Mouse (Mus musculus): ENCODE data around the gene Osgin1. TPM values are rescaled to one million over a fixed set of nuclear protein-coding genes. Genes with fewer than 3 reads are reported as not detected.

Gene Osgin1
- polyA plus RNA-seq, 1 experiment from 2014 or later, result 0.23 TPM

DNA sequence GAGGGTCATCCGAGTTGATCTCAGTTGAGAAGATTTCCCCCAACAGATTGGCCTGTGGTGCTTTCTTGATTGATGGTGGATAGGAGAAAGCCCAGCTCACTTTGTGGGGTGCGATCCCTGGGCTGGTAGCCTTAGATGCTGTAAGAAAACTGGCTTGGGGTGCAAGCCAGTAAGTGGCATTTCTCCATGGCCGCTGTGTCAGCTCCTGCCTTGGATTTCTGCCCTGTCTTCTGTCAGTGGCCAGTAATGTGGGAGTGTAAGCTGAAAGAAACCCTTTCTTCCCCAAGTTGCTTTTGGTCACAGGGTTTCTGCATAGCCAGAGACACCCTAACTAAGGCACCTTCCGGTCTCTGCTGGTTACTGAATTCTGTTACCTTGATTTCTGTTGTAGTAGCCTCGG lies 22.1 kb downstream of the Osgin1 start:
- Histone ChIP-seq H3K27me3 (ENCODE audit: control insufficient read depth, insufficient read depth, low read length) (no peaks in the 10 kb centered on the region), H3K4me1 (replicated peaks; ENCODE audit: control insufficient read depth, insufficient read depth, low read length) (no peaks in the 10 kb centered on the region), H3K9me3 (ENCODE audit: control insufficient read depth, low read length) (no peaks in the 10 kb centered on the region), H3K36me3 (ENCODE audit: control insufficient read depth, insufficient read depth, low read length) (no peaks in the 10 kb centered on the region), H3K4me3 (ENCODE audit: low read depth, low read length) (no peak overlapping the region), H3K4me2 (replicated peaks; ENCODE audit: low read depth, low read length) (no peak overlapping the region), H3K27ac (ENCODE audit: low read depth, low read length) (no peak overlapping the region), H3K9ac (ENCODE audit: low read depth, low read length) (no peak overlapping the region)
- no peak for DNase-seq (ENCODE audit: low spot score)
- ATAC-seq (ENCODE audit: low FRiP score), result no peak
- 88% methylated on average over 5 of the region's 5 CpGs for WGBS

DNA sequence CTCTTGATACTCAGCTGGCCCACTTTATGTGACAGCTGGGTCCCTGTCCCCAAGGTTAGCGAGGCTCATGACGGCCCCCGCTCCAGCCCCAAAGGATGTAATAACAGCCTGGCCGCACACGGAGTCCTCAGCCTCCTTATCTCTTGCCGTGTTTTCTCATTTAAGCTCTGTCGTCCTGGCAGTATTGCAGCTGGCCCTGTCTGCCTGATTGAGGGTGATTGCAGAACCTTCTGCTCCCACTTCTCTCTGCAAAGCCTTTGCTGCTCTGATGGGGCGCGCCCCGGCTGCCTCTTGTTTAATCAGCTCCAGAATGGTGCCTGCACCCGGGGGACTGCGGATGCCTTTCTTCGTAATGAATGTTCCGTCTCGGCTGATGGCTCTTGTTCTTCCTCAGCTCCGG lies 25.8 kb downstream of the Osgin1 start:
- 37% methylated on average over 16 of the region's 16 CpGs for WGBS
- Histone ChIP-seq H3K4me3 (ENCODE audit: low read depth, low read length) (no peak overlapping the region), H3K9me3 (ENCODE audit: control insufficient read depth, low read length) (no peaks in the 10 kb centered on the region), H3K27me3 (ENCODE audit: control insufficient read depth, insufficient read depth, low read length) (no peaks in the 10 kb centered on the region; the same call in 1 of the 2 replicates), H3K4me1 (replicated peaks; ENCODE audit: control insufficient read depth, insufficient read depth, low read length) (peaks cover 3% of the 10 kb centered on the region; the same call in 1 of the 2 replicates), H3K27ac (ENCODE audit: low read depth, low read length) (peak overlapping the region; percentile 55), H3K4me2 (replicated peaks; ENCODE audit: low read depth, low read length) (no peak overlapping the region), H3K36me3 (ENCODE audit: control insufficient read depth, insufficient read depth, low read length) (no peaks in the 10 kb centered on the region), H3K9ac (ENCODE audit: low read depth, low read length) (no peak overlapping the region)
- ATAC-seq (ENCODE audit: low FRiP score) (peak; percentile 62), DNase-seq (ENCODE audit: low spot score) (peak; percentile 61)

DNA sequence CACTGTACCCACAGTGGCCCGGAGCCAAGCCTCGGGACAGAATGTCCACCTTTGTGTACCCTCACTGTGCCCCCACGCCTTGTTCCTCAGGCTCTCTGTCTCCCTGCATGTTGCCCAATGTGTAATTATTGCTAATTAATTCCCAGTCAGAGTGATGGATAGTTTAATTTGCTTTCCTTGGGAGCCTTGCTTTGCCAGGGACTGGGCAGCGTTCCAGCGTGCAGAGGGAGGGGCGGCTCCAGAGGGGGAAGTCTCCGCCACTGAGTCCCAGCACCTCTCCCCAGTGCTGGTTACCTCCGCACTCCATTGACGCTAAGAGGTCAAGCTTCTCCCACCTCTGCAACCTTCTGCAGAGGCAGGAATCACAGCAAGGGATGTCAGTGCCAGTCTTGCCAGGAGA lies 27.4 kb downstream of the Osgin1 start:
- ATAC-seq (ENCODE audit: low FRiP score) (0 out of 2 replicates have a peak, but pooled peaks have one; percentile 20), DNase-seq (ENCODE audit: low spot score) (no peak)
- no peak overlapping the region for H3K9ac ChIP-seq (ENCODE audit: low read depth, low read length)
- 64% methylated on average over 9 of the region's 9 CpGs for WGBS
- 0 out of 2 replicates have a peak overlapping the region, but pooled peaks have one; percentile 24 for H3K27ac ChIP-seq (ENCODE audit: low read depth, low read length)
- peaks cover 10% of the 10 kb centered on the region; the same call in 1 of the 2 replicates for H3K27me3 ChIP-seq (ENCODE audit: control insufficient read depth, insufficient read depth, low read length)
- H3K4me2 ChIP-seq (replicated peaks; ENCODE audit: low read depth, low read length), result no peak overlapping the region
- no peaks in the 10 kb centered on the region for H3K36me3 ChIP-seq (ENCODE audit: control insufficient read depth, insufficient read depth, low read length)
- peaks cover 11% of the 10 kb centered on the region for H3K4me1 ChIP-seq (replicated peaks; ENCODE audit: control insufficient read depth, insufficient read depth, low read length)
- H3K9me3 ChIP-seq (ENCODE audit: control insufficient read depth, low read length), result no peaks in the 10 kb centered on the region
- no peak overlapping the region for H3K4me3 ChIP-seq (ENCODE audit: low read depth, low read length)

DNA sequence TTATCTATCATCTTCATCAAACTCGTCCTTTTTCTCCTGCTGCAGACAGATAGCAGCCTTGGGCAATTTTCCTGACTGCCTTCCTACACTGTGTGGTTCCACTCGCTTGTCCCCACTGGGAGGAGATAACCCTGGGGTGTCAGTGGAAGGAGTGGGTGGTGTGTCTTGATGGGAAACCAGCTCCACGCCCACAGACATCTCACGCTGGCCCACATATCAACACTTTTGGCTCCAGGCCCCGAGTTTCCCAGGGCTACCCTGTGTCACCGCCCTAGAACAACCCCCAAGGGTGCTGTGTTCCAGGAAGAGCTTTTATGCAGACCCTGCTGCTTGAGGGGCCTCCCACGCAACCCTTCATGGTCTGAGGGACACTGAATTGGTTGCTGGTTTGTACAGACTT lies 29.8 kb downstream of the Osgin1 start:
- ATAC-seq (ENCODE audit: low FRiP score) (no peak), DNase-seq (ENCODE audit: low spot score) (no peak)
- Histone ChIP-seq H3K9me3 (ENCODE audit: control insufficient read depth, low read length) (no peaks in the 10 kb centered on the region), H3K36me3 (ENCODE audit: control insufficient read depth, insufficient read depth, low read length) (no peaks in the 10 kb centered on the region), H3K9ac (ENCODE audit: low read depth, low read length) (no peak overlapping the region), H3K27me3 (ENCODE audit: control insufficient read depth, insufficient read depth, low read length) (peaks cover 12% of the 10 kb centered on the region; the same call in 1 of the 2 replicates), H3K4me2 (replicated peaks; ENCODE audit: low read depth, low read length) (no peak overlapping the region), H3K27ac (ENCODE audit: low read depth, low read length) (no peak overlapping the region), H3K4me1 (replicated peaks; ENCODE audit: control insufficient read depth, insufficient read depth, low read length) (peaks cover 14% of the 10 kb centered on the region), H3K4me3 (ENCODE audit: low read depth, low read length) (no peak overlapping the region)
- WGBS, result 57% methylated on average over 7 of the region's 7 CpGs

DNA sequence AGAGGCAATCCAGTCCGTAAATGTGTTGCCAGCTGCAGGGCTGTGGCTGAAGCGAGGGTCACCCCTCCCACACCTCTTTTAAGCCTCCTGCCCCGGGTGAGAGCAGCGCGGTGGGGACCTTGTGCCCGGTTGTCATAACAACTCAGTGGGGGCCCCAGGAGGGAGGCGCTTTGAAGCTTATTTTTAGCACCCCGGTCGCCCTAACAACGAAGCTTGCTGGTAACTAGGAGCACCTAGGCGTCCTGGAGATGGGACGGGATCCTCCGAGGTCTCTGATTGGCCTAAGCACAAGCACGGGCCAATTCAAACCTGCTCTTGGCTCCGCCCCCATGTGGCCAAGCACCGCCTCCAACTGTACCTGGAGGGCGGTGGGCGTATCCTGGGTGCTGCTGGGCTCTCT lies 32.2 kb downstream of the Osgin1 start:
- WGBS, result 4% methylated on average over 18 of the region's 18 CpGs

DNA sequence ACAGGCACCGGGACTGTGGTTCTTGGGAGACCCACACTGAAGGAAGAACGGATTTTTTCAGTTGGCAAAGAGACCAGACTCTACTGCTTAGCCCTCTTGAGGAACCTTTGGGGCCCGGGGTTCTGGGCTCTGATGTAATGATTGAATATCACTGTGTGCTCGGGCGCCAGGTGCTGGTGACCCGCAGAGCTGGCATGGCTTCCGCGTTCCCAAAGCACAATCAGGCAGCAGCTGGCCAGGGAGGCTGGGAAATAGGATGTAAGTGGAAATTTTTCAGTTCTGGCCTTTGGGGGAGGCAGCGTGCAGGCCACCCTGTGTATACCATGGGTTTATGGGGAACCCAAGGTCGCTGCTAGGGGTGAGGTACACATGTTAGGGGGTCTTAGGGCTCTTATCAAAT lies 32.9 kb downstream of the Osgin1 start:
- H3K27me3 ChIP-seq (ENCODE audit: control insufficient read depth, insufficient read depth, low read length), result peaks cover 12% of the 10 kb centered on the region; the same call in 1 of the 2 replicates
- ATAC-seq (ENCODE audit: low FRiP score), result no peak
- no peak overlapping the region for H3K9ac ChIP-seq (ENCODE audit: low read depth, low read length)
- H3K4me3 ChIP-seq (ENCODE audit: low read depth, low read length), result no peak overlapping the region
- 0 out of 2 replicates have a peak overlapping the region, but pooled peaks have one; percentile 42 for H3K27ac ChIP-seq (ENCODE audit: low read depth, low read length)
- no peak overlapping the region for H3K4me2 ChIP-seq (replicated peaks; ENCODE audit: low read depth, low read length)
- 76% methylated on average over 10 of the region's 10 CpGs for WGBS
- H3K4me1 ChIP-seq (replicated peaks; ENCODE audit: control insufficient read depth, insufficient read depth, low read length), result peaks cover 14% of the 10 kb centered on the region
- no peaks in the 10 kb centered on the region for H3K36me3 ChIP-seq (ENCODE audit: control insufficient read depth, insufficient read depth, low read length)
- DNase-seq (ENCODE audit: low spot score), result no peak
- no peaks in the 10 kb centered on the region for H3K9me3 ChIP-seq (ENCODE audit: control insufficient read depth, low read length)

More for the DNA sequence above, 32.2 kb downstream of the Osgin1 start:
- Histone ChIP-seq H3K4me2 (replicated peaks; ENCODE audit: low read depth, low read length) (peak overlapping the region; percentile 11; the same call in 1 of the 2 replicates), H3K9me3 (ENCODE audit: control insufficient read depth, low read length) (no peaks in the 10 kb centered on the region), H3K4me3 (ENCODE audit: low read depth, low read length) (no peak overlapping the region), H3K27ac (ENCODE audit: low read depth, low read length) (0 out of 2 replicates have a peak overlapping the region, but pooled peaks have one; percentile 42), H3K9ac (ENCODE audit: low read depth, low read length) (no peak overlapping the region), H3K36me3 (ENCODE audit: control insufficient read depth, insufficient read depth, low read length) (no peaks in the 10 kb centered on the region), H3K4me1 (replicated peaks; ENCODE audit: control insufficient read depth, insufficient read depth, low read length) (peaks cover 14% of the 10 kb centered on the region), H3K27me3 (ENCODE audit: control insufficient read depth, insufficient read depth, low read length) (peaks cover 12% of the 10 kb centered on the region; the same call in 1 of the 2 replicates)
- ATAC-seq (ENCODE audit: low FRiP score), result peak; percentile 29
- DNase-seq (ENCODE audit: low spot score), result peak; percentile 36

DNA sequence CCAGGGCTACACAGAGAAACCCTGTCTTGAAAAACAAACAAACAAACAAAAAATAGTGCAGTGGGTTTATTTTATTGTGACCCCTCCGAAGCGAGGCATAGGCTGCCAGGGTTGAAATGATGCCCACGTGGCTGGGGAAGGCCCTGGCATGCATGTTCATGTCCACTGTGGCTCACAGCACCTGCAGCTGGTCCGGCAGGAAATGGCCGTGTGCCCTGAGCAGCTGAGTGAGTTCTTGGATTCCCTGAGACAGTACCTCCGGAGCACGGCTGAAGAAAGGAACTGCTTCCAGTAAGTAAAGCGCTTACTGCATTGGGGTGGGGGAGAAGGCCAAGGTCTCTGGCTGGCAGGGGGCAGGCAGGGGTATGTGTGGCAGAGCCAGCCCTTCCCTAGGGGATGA lies 34.2 kb downstream of the Osgin1 start:
- peaks cover 12% of the 10 kb centered on the region; the same call in 1 of the 2 replicates for H3K27me3 ChIP-seq (ENCODE audit: control insufficient read depth, insufficient read depth, low read length)
- H3K4me1 ChIP-seq (replicated peaks; ENCODE audit: control insufficient read depth, insufficient read depth, low read length), result peaks cover 14% of the 10 kb centered on the region
- no peaks in the 10 kb centered on the region for H3K9me3 ChIP-seq (ENCODE audit: control insufficient read depth, low read length)
- 94% methylated on average over 8 of the region's 8 CpGs for WGBS
- no peaks in the 10 kb centered on the region for H3K36me3 ChIP-seq (ENCODE audit: control insufficient read depth, insufficient read depth, low read length)
- H3K4me2 ChIP-seq (replicated peaks; ENCODE audit: low read depth, low read length), result no peak overlapping the region
- H3K4me3 ChIP-seq (ENCODE audit: low read depth, low read length), result no peak overlapping the region
- ATAC-seq (ENCODE audit: low FRiP score), result no peak
- H3K9ac ChIP-seq (ENCODE audit: low read depth, low read length), result no peak overlapping the region
- H3K27ac ChIP-seq (ENCODE audit: low read depth, low read length), result no peak overlapping the region
- DNase-seq (ENCODE audit: low spot score), result no peak

DNA sequence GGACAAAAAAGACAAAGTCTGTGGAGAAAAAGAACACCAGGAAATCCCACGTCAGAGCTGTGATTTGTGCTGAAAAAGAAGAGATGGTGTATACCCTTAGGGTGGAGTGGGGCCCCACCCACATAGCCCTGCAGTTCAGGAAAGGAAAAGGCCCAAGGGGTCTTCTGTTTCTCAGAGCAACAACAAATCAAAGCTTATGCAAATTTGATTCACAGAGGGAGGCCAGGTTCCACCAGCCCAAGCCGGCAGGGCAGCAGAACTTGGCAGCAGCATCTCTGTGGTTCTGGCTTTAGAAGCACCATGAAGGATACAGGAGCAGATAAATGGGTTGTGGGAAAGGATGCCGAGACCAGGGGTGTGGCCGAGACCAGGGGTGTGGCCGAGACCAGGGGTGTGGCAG lies 44.8 kb downstream of the Osgin1 start:
- Histone ChIP-seq H3K4me2 (replicated peaks; ENCODE audit: low read depth, low read length) (no peak overlapping the region), H3K4me3 (ENCODE audit: low read depth, low read length) (no peak overlapping the region), H3K9ac (ENCODE audit: low read depth, low read length) (no peak overlapping the region), H3K9me3 (ENCODE audit: control insufficient read depth, low read length) (no peaks in the 10 kb centered on the region), H3K27me3 (ENCODE audit: control insufficient read depth, insufficient read depth, low read length) (no peaks in the 10 kb centered on the region), H3K27ac (ENCODE audit: low read depth, low read length) (no peak overlapping the region), H3K4me1 (replicated peaks; ENCODE audit: control insufficient read depth, insufficient read depth, low read length) (0 out of 2 replicates have a peak, but pooled peaks cover 2% of the 10 kb centered on the region), H3K36me3 (ENCODE audit: control insufficient read depth, insufficient read depth, low read length) (no peaks in the 10 kb centered on the region)
- DNase-seq (ENCODE audit: low spot score), result no peak
- WGBS, result 29% methylated on average over 5 of the region's 5 CpGs
- no peak for ATAC-seq (ENCODE audit: low FRiP score)

DNA sequence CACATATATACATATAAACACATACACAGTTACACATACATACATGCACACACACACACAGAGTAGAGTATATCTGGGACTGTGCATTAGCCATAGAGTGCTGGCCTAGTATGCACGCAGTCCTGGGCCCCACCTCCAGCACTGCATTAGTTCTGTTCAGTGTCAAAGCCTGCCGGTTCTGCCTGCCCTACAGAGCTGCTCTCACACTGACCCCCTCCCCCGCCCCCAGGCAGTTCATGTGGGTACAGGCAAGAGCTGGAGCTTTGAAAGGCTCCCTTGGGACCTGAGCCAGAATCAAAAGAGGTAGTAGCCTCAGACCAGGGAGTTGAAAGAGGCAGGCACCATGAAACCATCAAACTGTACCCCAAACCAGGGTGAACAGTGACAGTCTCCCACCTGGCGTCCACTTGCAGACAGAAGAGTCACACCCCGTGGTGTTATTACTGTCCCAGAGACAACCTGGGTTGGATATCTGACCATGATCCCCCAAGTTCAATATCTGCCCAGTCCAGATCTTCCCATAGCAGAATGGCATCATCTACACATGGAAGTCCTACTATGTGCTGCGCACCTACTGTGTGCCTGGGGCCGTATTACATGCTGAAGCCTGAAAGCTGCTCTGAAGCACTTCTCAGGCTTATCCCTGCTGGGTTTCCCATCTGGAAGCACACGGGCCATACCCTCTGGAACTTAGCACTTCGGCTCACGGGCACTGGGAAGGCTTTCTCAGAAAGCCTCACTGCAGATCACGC lies 50.4 kb downstream of the Osgin1 start:
- Histone ChIP-seq H3K9me3 (ENCODE audit: control insufficient read depth, low read length) (no peaks in the 10 kb centered on the region), H3K36me3 (ENCODE audit: control insufficient read depth, insufficient read depth, low read length) (no peaks in the 10 kb centered on the region), H3K27ac (ENCODE audit: low read depth, low read length) (no peak overlapping the region), H3K4me1 (replicated peaks; ENCODE audit: control insufficient read depth, insufficient read depth, low read length) (no peaks in the 10 kb centered on the region), H3K4me2 (replicated peaks; ENCODE audit: low read depth, low read length) (no peak overlapping the region), H3K27me3 (ENCODE audit: control insufficient read depth, insufficient read depth, low read length) (no peaks in the 10 kb centered on the region), H3K4me3 (ENCODE audit: low read depth, low read length) (no peak overlapping the region), H3K9ac (ENCODE audit: low read depth, low read length) (no peak overlapping the region)
- WGBS, result 82% methylated on average over 11 of the region's 11 CpGs
- ATAC-seq (ENCODE audit: low FRiP score), result no peak
- DNase-seq (ENCODE audit: low spot score), result no peak

All from hindbrain, embryonic 11.5 days (tissue).